Mouse (Mus musculus) embryo, embryonic 10 days (tissue): Measurements from ENCODE around the gene Cbl.

Experiments
- DNase-seq: peaks from one replicate; pipeline ENCODE4 v3.0.0-alpha.2; 2015; ENCODE audit warnings: low spot score

The Cbl gene

DNA sequence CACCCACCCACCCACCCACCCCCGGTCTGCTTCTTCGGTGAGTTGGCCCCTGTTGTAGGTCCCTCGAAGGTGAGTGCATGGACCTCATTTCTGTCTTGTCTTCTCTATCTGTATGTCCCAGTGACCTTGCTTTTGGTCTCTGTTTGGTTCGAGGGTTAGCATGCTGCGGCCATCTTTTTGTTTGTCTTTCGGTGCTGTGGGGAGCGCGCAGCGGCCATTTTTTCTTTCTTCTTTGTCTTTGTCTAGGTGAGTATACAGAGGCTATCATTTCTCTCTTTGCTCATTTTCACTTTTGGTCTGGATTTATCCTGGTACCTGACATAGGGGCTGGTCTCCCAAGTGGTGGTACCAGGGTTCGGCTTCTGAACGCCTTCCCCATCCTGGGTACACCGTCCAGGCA lies 55.0 kb downstream of the Cbl start:
- no peak for DNase-seq

DNA sequence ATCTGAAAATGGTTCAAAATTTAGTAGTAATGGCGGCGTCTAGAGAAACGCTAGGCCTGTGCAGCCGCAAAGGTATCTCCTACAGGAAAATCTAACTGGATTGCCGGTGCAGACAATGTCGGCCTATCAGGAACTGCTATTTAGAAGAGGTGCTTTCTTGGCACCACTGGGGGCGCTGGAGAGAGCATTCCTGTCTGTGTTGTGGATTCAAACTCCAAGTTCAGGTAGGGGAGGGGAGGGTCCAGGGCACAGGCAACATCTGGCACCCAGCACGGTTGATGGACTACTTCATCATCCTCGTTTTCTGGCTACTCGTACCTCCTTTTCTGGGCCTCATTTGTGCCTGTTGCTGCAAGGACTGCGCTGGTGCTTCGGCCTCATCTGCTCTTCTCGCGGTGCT lies 55.5 kb downstream of the Cbl start:
- DNase-seq, result peak; percentile 31

DNA sequence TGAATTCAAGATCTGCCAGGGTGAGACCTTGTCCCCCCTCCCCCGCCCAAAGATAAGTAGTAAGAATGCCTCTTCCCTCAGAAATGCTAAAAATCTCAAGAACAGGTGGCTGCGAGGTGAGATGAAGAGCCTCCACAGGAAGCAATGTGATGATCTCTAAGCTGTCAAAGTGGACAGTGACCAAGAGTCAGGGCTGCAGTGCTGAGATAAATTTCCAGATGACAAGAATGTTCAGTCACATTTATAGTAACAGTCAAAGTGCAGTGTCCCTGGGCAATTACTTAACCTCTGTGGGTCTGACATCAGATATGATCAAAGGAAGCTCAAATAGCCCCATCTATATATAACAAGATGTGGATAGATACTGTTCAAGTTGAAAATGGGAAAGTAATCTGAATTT lies 56.4 kb downstream of the Cbl start:
- no peak for DNase-seq

DNA sequence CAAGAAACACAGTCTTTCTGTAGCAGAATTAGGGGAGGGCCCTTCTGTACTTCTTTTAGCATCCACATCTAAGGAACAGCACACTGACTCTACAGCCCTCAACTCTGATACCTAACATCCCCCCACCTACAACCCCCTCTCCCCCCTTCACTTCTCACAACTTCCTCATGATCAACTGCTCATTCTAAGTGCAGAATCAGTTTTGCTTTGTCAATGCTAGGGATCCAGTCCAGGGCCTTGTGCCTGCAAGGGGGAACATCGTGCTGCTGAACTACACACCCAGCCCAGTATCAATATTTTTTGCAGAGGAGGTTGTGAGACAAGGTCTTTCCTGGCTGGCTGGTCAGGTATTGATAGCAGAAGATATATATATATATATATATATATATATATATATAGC lies 57.9 kb downstream of the Cbl start:
- DNase-seq, result no peak

DNA sequence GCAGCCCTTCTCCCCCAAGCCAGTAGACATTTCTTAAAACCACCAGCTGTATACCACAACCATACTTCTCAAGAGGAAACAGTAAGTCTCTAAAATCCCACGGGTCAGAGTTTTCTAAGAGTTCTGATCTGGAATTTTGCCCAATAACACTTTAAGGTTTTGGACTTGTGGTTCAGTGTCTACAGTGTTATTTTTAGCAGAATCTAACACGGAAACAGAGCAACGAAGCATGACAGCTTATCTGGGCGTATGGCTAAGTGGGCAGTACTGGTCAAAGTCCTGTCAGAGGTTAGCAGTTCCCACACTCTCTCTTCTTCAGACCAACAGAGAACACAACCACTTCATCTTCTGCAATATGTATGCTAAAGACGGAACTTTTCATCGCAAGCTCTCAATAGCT lies 58.3 kb downstream of the Cbl start:
- DNase-seq, result no peak

DNA sequence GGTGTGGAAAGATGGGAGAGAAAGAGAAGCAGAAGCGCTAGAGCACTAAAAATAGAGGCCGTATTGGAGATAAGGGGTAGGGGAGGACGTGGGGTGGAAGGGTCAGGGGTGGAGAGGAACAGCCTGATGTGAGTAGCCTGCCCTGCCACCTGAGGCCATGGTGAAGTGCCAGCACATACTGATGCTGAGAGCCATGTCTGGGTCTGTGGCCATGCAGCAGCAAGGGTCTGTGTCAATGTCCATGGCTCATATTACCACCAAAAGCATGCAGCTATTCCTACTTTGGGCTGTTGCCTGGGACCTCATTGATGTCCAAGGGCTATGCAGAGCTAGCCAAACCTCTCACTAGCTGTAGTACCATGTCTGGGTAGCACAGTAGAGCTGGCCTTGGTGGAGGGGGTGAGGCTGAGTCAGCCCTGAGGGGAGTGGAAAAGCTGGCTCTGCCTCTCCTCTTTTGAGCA lies 63.1 kb downstream of the Cbl start:
- no peak for DNase-seq

DNA sequence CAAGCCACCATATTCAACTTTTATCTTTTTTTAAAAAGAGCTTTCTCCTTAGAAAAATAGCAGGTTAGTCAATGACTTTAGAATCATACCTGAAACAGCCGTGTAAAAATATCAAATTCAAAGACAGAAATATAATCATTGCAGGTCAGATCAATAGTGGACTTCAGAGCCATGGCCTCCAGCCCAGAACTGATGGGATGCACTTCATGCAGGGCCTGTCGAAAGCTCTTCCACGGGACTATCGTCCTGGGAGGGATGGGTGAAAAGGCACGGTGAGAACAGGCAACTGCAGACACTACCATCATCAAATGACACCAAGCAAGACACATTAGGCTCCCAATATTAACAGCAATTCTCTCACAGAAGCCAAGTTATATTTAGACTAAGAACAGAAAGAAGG lies 64.9 kb downstream of the Cbl start:
- DNase-seq, result no peak

DNA sequence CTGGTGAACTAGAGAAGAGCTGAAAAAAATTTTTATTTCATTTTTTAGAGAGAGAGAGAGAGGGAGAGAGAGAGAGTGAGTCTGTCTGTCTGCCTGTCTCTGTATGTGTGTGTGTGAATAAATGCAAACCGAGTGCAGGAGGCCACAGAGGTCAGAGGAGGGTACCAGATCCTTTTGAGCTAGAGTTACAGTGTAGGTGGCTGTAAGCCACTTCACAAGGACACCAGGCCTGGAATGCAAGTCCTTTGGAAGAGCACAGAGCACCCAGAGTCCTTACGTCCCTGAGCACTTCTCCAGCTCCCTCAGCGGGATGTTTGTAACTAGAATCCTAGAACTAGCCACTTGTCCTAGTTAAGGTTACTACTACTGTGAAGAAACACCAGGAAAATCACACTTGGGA lies 74.0 kb downstream of the Cbl start:
- no peak for DNase-seq

DNA sequence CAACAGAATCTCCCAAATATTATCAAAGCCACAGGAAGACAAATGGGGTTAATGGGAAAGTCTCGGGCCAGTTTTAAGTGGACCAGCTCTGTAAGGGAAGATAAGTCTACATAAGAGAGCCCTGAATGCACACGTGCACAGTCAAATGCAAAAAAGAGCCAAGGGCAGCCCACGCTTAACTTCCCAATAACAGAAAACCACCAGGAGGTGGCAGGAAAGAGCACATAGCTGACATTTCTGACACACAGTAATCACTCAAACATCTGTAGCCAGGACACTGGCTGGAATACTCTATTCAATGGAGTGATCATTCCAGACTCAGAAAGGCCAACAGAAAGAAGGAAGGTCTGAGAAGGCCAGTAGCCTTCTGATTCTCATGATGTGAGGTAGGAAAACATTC lies 86.6 kb downstream of the Cbl start:
- no peak for DNase-seq

DNA sequence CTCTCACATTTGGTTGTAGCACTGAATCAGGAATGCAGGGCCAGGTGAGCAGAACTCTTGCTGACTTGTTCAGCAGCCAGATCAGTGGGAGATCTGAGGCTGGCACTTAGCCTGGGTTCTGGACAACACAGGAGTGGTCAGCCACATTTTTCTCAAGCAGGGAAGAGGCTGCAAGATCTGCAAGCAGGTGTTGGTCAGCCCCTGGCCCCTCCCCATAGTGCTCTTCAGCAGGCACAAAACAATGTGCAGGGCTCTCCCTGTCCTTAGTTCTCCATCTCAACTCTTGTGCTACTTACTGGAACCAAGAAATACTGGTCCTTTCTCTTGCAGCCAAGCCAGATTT lies 89.2 kb downstream of the Cbl start:
- no peak for DNase-seq

DNA sequence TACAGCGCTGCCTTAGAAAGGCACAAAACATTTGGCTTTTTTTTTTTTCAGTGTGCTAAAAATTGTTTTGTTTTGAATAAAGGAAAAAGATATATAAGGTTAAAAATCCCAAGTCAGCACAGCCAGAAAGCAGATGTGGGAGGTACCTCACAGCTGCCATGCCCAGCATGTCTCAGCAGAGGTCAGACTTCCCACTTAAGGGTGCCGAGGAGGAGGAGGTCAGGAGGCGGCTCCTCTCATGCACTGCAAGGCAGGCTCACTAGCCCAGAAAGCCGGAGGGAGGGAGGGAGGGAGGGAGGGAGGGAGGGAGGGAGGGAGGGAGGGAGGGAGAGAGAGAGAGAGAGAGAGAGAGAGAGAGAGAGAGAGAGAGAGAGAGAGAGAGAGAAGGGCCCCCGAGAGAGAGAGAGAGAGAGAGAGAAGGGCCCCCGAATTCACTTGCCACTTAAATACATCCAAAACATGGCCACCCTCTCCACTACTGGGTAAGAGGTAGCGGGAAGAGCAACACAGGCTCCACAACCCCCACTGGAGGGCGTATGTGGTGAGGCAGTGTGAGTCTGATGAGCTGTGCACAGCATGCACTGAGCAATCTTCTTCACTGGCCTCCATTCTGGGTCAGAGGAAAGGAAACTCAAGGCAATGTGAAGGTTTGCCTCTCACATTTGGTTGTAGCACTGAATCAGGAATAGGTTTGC lies 89.7 kb downstream of the Cbl start:
- DNase-seq, result peak; percentile 61

DNA sequence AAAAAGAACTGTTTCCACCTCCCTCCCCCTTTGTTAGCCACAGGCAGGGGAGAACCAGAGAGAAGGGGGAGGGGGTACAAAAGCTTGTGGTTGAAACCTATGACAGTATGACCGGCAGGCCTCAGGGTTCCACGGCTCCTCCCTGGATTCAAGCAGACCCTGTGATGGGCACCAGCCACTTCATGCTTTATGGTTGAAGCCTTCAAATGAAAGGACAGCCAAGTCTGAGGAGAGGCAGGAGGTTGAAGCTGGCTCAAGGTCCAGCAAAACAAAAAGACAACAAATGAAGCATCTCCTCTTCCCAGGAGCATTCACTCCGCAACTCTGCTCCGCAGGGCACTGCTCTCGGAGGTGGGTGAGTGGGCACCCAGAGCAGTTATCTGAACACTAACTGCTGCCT lies 90.4 kb downstream of the Cbl start:
- no peak for DNase-seq

DNA sequence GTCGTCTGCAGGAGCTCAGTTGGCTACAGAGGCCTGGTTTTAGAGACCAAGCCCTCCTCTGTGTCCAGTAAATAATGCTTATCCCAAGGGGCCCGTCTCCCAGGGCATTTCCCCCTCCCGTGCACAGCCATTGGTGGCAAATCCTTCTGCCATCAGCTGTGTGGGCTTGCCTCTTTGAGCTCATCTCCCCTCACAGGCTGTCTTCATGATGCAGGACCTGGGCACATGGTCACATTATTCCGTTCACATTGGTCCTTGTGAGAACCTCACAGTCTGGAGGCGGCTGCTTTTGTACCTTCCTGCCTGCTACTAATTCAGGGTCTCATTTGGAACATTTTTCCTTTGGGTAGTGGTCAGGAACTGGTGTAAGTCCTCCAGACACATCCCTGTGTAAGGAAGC lies 91.9 kb downstream of the Cbl start:
- DNase-seq, result no peak

DNA sequence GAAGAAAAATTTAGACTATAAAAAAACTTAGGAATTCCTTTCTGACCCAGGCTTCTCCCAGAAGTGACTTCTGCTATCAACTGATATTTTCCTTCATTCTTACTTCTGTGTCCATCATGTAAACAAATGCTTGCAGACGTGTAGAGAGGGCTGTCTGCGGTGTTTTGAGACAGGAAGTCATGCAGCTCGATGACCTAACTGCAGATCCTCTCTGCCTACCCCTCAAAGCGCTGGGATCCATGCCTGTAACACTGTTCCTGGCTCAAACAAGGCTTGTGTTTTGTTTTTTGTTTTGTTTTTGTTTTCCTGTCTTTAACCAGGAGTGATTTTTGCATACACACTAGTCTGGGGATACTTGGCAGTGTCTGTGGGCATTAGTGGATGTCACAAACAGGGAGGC lies 96.0 kb downstream of the Cbl start:
- DNase-seq, result no peak

DNA sequence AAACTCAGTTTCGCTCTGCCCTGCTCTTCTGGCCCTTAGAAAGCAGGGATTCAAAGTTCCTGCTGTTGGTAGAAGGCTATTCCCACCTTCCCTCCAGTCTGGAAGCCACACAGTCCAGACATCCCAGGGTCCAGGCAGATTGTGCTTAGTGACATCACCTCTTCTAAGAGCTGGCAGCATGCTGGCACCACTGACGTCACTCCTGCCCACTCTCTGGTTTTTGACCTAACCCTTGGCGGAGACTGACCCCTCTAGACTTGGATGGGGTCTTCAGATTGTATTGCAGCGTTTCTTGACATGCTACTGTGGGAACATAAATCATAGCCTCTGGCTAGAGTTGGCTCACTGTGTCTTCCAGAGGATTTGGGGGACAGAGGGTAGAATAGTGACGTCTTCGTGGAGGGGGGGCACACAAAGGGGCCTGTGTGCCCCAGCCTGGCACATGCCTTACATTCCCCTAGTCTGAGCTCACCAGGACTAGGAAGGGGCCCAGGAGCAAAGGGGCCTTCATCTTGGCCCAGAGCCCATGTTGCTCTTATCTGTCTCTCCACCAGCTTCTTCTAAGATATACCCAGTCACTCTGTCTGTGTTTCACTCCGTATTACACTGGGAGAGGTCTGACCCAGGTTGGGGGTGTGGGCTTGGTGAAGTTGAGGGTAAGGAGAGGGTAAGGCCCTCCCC lies 98.0 kb downstream of the Cbl start:
- DNase-seq, result no peak

DNA sequence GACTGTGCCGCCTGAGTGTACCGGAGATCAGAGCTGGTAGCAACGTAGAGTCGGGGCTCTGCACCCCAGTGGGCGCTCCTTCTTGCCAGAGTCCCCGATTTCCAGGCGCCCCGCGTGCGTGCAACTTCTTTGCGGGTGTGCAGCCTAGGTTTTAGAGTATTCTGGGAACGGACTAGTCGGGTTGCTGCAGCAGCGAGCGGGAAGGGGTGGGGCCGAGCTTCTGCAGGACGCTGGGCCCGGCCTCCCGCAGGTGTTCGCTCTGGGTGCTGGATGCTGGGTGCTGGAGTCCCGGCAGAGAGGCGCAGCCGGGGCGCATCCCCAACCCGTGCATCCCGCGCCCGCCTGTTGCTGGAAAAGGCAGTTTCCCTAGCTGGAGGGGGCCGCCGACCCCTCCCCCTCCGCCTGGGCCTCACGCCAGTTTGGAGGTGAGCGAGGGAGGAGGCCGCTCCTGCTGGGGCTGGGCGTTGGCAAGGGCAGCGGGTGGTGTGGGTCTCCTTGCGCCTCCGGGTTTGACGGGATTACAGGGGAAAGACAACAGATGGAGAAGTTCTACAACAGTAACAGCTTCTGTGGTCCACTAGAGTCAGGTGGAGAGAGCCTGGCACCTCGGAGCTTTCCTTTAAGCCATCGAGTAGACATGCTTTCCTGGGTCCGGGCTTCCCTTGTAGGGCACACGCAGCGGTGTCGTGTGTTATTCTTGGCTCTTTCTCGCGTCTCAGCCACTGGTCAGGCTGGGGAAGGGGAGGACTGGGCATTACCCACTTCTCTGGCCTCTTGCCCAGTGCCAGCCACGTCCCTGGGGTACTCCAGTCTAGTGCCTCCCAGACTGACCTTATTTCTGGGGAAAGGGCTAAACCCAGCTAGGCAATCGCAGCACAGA lies 98.8 kb downstream of the Cbl start:
- DNase-seq, result no peak

DNA sequence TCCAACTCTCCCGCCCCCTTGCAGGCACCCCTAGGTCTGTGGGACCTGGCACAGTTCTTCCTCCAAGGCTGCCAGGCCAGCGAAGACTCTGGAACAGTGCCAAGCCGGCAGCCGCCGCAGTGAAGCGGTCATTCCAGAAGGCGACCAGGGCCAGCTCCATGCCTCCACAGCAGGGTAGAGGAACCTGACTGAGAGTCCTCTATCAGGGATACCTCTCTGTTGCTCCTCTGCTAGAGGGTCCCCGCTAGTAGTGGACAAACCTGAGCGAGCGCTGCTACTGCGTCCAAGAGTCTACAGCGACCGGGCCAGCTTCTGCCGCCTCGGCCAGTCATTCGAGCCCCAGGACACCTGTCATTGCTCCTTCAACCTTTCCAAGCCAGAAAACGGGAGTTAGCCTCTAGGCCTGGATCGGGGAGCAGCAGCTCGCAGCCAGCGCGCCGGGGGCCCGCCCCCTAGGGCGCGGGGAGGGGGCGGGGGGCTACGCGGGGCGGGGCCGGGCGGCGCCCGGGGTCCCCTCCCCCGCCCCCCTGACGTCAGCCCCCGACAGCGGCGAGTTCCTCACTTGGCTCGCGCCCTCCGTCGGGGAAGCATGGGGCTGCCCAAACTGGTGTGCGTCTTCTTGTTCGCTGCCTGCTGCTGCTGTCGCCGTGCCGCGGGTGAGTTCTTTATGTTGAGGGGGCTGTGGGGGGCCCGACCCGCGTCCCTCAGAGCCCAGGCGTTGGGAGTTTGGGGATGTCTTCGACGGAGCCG lies 99.6 kb downstream of the Cbl start, which contains the start of gene Mcam:
Gene Mcam (plus strand): TSS at position 369 of the 750 bp plus-strand sequence.
- DNase-seq, result peak; percentile 55

DNA sequence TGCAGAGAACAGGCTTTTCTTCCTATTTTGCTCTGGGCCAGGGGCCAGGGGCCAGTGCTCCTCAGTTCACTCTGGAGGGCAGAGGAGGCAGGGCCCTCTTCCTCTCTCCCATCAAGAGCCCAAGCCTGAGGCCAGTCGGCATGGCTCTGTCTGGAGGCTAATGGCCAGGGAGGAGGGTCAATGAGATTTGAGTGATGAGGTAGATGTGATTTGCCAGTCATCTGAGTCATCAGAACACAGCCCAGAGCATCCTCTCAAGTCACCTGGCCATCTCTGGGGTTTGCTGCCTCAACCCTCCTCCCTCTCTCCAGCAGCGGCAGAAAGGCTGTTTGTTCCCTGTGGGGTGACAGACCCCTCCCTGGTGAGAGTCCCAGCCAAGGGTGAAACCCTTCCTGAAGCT lies 100.6 kb downstream of the Cbl start:
- DNase-seq, result no peak

DNA sequence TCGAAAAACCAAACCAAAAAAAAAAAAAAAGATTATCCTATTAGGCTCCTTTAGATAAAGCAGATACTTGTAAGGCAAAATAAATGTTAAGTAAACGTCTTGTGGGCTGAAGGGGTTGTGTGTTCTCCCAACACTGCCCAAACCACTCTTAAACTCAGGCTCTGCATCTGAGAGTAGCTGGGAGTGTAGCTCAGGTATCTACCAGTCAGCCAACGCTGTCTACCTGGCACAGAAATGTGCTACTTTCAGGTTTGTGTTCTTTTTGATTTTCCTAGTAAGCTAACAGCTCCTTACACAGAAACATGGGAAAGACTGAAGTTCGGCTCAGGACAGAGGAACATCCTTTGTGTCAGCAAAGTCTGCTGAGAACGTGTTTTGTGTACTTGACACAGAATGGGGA lies 101.6 kb downstream of the Cbl start:
- no peak for DNase-seq

DNA sequence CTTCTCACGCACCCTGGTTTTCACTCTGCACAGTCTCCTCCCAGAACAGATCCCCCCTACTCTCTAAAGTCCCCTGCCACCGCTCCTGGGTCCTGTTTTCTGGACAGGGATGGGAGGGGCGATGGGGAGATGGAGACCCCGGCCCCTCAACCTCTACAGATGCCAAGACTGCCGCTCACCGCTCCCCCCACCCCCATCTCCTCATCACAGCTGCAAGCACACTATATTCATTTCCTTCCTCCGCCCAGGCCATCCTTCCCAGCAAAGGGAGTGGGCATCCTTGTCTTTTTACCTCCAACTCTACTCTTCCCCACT lies 102.6 kb downstream of the Cbl start:
- no peak for DNase-seq

DNA sequence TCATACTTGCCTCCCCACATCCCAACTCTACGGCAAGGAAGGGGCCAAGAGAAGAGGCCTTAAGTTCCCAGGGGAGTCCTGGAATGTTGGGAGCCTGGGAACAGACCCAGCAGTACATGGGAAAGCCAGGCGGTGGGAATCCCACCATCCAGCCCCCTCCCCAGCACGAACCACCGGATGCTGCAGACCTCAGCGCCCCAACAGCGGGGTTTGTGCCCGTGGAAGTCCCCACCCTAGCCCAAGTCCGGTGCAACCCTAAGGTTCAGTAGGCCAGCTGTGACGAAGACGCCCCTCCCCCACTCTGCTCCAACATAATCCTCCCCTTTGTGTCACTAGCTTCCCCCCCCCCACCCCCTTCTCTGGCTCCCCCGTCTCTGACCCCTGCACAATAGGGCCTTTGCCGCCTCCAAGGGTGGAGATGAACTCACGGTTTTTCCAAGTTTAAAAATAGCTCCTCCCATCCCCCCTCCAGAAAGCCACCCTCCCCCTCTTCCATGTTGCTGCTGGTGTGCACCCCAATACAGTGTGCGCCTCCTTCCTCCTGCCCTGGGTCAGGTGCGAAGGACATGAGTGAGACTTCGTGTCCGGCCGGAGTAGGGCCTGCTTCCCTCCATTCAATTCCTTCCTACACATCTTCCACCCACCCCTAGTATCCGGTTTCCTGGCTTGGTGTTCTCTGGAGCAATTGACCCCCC lies 103.1 kb downstream of the Cbl start:
- peak; percentile 68 for DNase-seq

DNA sequence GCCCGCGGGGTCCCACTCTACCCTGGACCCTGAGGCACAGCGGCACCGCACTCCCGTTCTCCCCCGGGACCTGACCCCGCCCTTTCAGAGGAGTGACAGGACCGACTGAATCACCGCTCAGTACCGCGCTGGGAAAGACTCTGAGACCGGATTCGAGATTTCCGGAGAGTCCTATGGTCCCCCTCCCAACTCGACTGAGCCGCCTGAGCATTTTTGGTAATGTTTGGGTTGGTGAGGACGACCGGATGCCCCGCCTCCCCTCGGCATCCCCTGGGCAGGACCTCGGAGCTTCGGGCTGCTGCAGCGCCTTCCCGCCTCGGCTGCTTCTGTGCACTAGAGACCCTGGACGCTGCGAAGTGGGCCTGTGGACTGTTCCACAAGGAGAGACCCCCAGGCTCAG lies 103.8 kb downstream of the Cbl start:
- DNase-seq, result peak; percentile 84
